Mouse (Mus musculus) embryonic facial prominence, embryonic 14.5 days (tissue): ENCODE results near the gene Efhd2. TPM values are rescaled to one million over a fixed set of nuclear protein-coding genes. Genes with fewer than 3 reads are reported as not detected.

Experiments used
- ATAC-seq: fragments of 200-750 bp; cut with Nextera tagmentation; 2 replicates; pipeline ENCODE4 v1.8.0; 2017; ENCODE audit warnings: low read depth, moderate number of reproducible peaks, moderate TSS enrichment
- DNase-seq: peaks from one replicate; pipeline ENCODE4 v3.0.0-alpha.2; 2015; ENCODE audit warnings: low spot score
- H3K27ac ChIP-seq: fragments of 300-500 bp; sonication (generic); replicated peaks from 2 replicates; pipeline ENCODE4 v1.5.1; 2014; ENCODE audit warnings: low read depth, mild to moderate bottlenecking, low read length, moderate library complexity
- H3K27me3 ChIP-seq: fragments of 300-500 bp; sonication (generic); replicated peaks from 2 replicates; pipeline ENCODE4 v1.6.1; 2014; ENCODE audit warnings: low read length; ENCODE audit not compliant: control insufficient read depth, insufficient read depth
- H3K36me3 ChIP-seq: fragments of 300-500 bp; sonication (generic); 2 replicates; pipeline ENCODE4 v1.6.1; 2014; ENCODE audit warnings: low read length, mixed read lengths; ENCODE audit not compliant: control insufficient read depth, insufficient read depth
- H3K4me1 ChIP-seq: fragments of 300-500 bp; sonication (generic); 2 replicates; pipeline ENCODE4 v1.6.1; 2014; ENCODE audit warnings: antibody characterized with exemption, low read length; ENCODE audit not compliant: control insufficient read depth, insufficient read depth
- H3K4me2 ChIP-seq: fragments of 300-500 bp; sonication (generic); 2 replicates; pipeline ENCODE4 v1.6.1; 2014; ENCODE audit warnings: low read depth, mild to moderate bottlenecking, low read length, moderate library complexity, mixed read lengths
- H3K4me3 ChIP-seq: fragments of 300-500 bp; sonication (generic); 2 replicates; pipeline ENCODE4 v1.5.1; 2014; ENCODE audit warnings: low read depth, mild to moderate bottlenecking, low read length
- H3K9ac ChIP-seq: fragments of 300-500 bp; sonication (generic); 2 replicates; pipeline ENCODE4 v1.6.1; 2014; ENCODE audit warnings: low read depth, mild to moderate bottlenecking, low read length, moderate library complexity, mixed read lengths
- H3K9me3 ChIP-seq: fragments of 300-500 bp; sonication (generic); 2 replicates; pipeline ENCODE4 v1.6.1; 2016; ENCODE audit warnings: low read length; ENCODE audit not compliant: control insufficient read depth
- WGBS: fragments of 180-500 bp; shearing (Covaris S2); extraction: QIAGEN DNeasy Blood & Tissue Kit; methylation state at CpG from one replicate; pipeline ENCODE4 v1.1.7; 2014; 5-methylcytosine and 5-hydroxymethylcytosine counted together
- polyA plus RNA-seq: library from polyadenylated mRNA; unstranded; fragments of >200 nt; fragmentation: Nextera tagmentation; extraction: Ambion mirVana; gene quantifications from 2 replicates; pipeline ENCODE4 v1.2.1, GENCODE M21; 2014

Gene Efhd2
- polyA plus RNA-seq, 1 experiment from 2014 or later = 61.6 TPM

GRCm38 (mm10) chr4:141886385-141886968, 11.8 kb upstream of the Efhd2 start:
- no peak overlapping the region for H3K4me2 ChIP-seq
- ATAC-seq (peak; percentile 78; the same call in 1 of the 2 replicates), DNase-seq (peak; percentile 49)
- 43% methylated on average over 6 of the region's 6 CpGs for WGBS
- H3K9me3 ChIP-seq = no peaks in the 10 kb centered on the region
- no peak overlapping the region for H3K27ac ChIP-seq
- no peaks in the 10 kb centered on the region for H3K36me3 ChIP-seq
- no peak overlapping the region for H3K9ac ChIP-seq
- H3K27me3 ChIP-seq = no peaks in the 10 kb centered on the region
- no peaks in the 10 kb centered on the region for H3K4me1 ChIP-seq
- no peak overlapping the region for H3K4me3 ChIP-seq

- Histone ChIP-seq H3K9ac (no peak overlapping the region), H3K36me3 (no peaks in the 10 kb centered on the region), H3K9me3 (no peaks in the 10 kb centered on the region), H3K4me2 (no peak overlapping the region), H3K27ac (no peak overlapping the region), H3K4me1 (no peaks in the 10 kb centered on the region), H3K27me3 (no peaks in the 10 kb centered on the region), H3K4me3 (no peak overlapping the region)
- ATAC-seq (no peak), DNase-seq (no peak)
- WGBS = 73% methylated on average over 9 of the region's 9 CpGs
Observed at GRCm38 (mm10) chr4:141885451-141885850, 10.7 kb upstream of the Efhd2 start.

DNA sequence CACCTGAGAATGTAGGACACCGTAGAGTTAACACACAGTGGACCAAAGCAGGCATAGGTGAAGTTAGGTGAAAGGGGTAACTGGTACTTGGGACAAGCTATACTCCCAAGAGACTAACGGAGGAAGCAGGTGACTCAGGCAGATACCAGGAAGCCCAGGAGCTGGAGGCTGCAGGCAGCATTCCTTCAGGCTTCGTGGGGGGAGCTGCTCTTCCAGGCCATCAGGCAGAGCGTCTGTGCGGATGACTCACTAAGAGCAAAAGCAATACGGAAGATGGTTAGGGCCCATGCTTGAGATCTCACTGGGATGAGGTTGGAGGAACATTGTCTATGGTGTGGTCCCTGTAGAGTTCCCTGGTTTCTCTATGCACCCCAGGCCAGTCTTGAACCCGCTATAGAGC, 8.1 kb upstream of the Efhd2 start:
- 85% methylated on average over 7 of the region's 7 CpGs for WGBS

DNA sequence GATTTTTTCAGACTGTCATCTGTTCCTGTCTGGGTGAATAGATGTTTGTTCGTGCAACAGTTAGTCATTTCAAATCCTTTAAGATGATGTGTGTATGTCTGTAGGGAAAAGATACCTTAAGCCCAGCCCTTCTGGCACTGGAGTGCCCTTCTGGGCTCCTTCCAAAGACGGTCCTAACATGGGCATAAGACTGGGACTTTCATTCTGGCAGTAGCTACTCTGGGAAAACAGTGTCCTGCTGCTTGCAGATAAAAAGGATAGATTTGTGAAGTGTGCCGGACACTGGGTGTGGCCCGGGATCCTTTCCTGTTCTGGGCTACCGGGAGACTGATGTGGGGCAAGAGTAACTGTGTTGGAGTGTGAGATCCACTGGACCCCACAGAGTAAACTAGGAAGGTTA, 7.2 kb upstream of the Efhd2 start:
- 0 out of 2 replicates have a peak, but pooled peaks cover 7% of the 10 kb centered on the region for H3K27me3 ChIP-seq
- H3K9ac ChIP-seq = no peak overlapping the region
- H3K4me3 ChIP-seq = no peak overlapping the region
- WGBS = 74% methylated on average over 5 of the region's 5 CpGs
- no peak for ATAC-seq
- no peak overlapping the region for H3K27ac ChIP-seq
- no peak for DNase-seq
- H3K36me3 ChIP-seq = no peaks in the 10 kb centered on the region
- H3K4me2 ChIP-seq = no peak overlapping the region
- no peaks in the 10 kb centered on the region for H3K9me3 ChIP-seq
- no peaks in the 10 kb centered on the region for H3K4me1 ChIP-seq

More for the DNA sequence above, 8.1 kb upstream of the Efhd2 start:
- Histone ChIP-seq H3K9me3 (no peaks in the 10 kb centered on the region), H3K27ac (no peak overlapping the region), H3K27me3 (no peaks in the 10 kb centered on the region), H3K36me3 (no peaks in the 10 kb centered on the region), H3K9ac (no peak overlapping the region), H3K4me2 (no peak overlapping the region), H3K4me1 (no peaks in the 10 kb centered on the region), H3K4me3 (no peak overlapping the region)
- ATAC-seq = no peak
- DNase-seq = no peak

- Histone ChIP-seq H3K36me3 (no peaks in the 10 kb centered on the region), H3K9me3 (no peaks in the 10 kb centered on the region), H3K27me3 (0 out of 2 replicates have a peak, but pooled peaks cover 7% of the 10 kb centered on the region), H3K4me2 (no peak overlapping the region), H3K27ac (no peak overlapping the region), H3K4me1 (no peaks in the 10 kb centered on the region), H3K9ac (no peak overlapping the region), H3K4me3 (no peak overlapping the region)
- 58% methylated on average over 10 of the region's 10 CpGs for whole genome bisulfite sequencing
- ATAC-seq (no peak), DNase-seq (no peak)
Observed at GRCm38 (mm10) chr4:141881289-141881914, 6.7 kb upstream of the Efhd2 start.

DNA sequence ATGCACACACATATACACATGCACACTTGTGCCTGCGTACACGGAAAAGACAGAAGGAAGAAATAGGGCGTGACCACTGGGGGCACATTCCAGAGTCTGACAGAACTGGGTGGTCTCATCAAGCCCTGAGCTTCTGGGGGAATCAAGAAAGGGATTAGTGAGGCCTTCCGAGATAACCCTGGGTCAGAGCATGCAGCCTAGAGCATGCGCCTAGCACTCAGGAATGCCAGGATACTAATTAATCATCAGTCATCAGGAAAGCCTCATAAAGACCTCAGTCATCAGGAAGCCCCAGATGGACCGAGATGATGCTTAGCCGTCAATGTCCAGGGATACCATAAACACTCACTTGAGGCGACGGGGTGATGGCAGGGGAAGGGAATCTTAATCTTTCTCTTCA, 5.2 kb upstream of the Efhd2 start:
- no peak for DNase-seq
- no peak overlapping the region for H3K27ac ChIP-seq
- WGBS = 61% methylated on average over 9 of the region's 9 CpGs
- no peak overlapping the region for H3K9ac ChIP-seq
- H3K27me3 ChIP-seq = 0 out of 2 replicates have a peak, but pooled peaks cover 7% of the 10 kb centered on the region
- peaks cover 4% of the 10 kb centered on the region; the same call in 1 of the 2 replicates for H3K4me1 ChIP-seq
- no peaks in the 10 kb centered on the region for H3K9me3 ChIP-seq
- no peak overlapping the region for H3K4me2 ChIP-seq
- no peaks in the 10 kb centered on the region for H3K36me3 ChIP-seq
- no peak overlapping the region for H3K4me3 ChIP-seq
- no peak for ATAC-seq

GRCm38 (mm10) chr4:141879074-141879473, 4.4 kb upstream of the Efhd2 start:
- 78% methylated on average over 4 of the region's 4 CpGs for WGBS
- Histone ChIP-seq H3K36me3 (no peaks in the 10 kb centered on the region), H3K4me1 (peaks cover 5% of the 10 kb centered on the region; the same call in 1 of the 2 replicates), H3K9me3 (no peaks in the 10 kb centered on the region), H3K27me3 (0 out of 2 replicates have a peak, but pooled peaks cover 7% of the 10 kb centered on the region), H3K27ac (no peak overlapping the region), H3K4me2 (no peak overlapping the region), H3K4me3 (no peak overlapping the region), H3K9ac (no peak overlapping the region)
- DNase-seq (no peak), ATAC-seq (no peak)

GRCm38 (mm10) chr4:141878621-141879020, 3.9 kb upstream of the Efhd2 start:
- WGBS = 58% methylated on average over 7 of the region's 7 CpGs
- H3K27ac ChIP-seq = no peak overlapping the region
- no peak for ATAC-seq
- H3K4me1 ChIP-seq = peaks cover 9% of the 10 kb centered on the region
- H3K27me3 ChIP-seq = 0 out of 2 replicates have a peak, but pooled peaks cover 7% of the 10 kb centered on the region
- DNase-seq = no peak
- H3K9me3 ChIP-seq = no peaks in the 10 kb centered on the region
- H3K36me3 ChIP-seq = no peaks in the 10 kb centered on the region
- H3K4me2 ChIP-seq = no peak overlapping the region
- no peak overlapping the region for H3K9ac ChIP-seq
- H3K4me3 ChIP-seq = no peak overlapping the region
